Mouse (Mus musculus): ENCODE data around the gene Cfl2. TPM values are rescaled to one million over a fixed set of nuclear protein-coding genes. Genes with fewer than 3 reads are reported as not detected.

Cfl2 gene
- 14.7 and 15.5 TPM in 2 replicates for polyA plus RNA-seq (2012; rRNA removed)

GRCm38 (mm10) chr12:54862606-54863535 is at the start of gene Cfl2:
Gene Cfl2, minus strand, starts transcription at chr12:54862877.

Other genes starting within 250 kb of the Cfl2 start
- 77.4 and 86.8 TPM in 2 replicates for gene Sptssa, start 206.3 kb downstream of the Cfl2 start, polyA plus RNA-seq (2012; rRNA removed)
- 7.6 and 7.8 TPM in 2 replicates for gene Eapp, start 167.0 kb downstream of the Cfl2 start, polyA plus RNA-seq (2012; rRNA removed)
- gene Snx6, start 67.2 kb downstream of the Cfl2 start, polyA plus RNA-seq (2012; rRNA removed), result 24.3 and 28.0 TPM in 2 replicates
- not detected in 2 replicates for gene Gm20403, start 123.7 kb upstream of the Cfl2 start, polyA plus RNA-seq (2012; rRNA removed)
- gene Baz1a, start 151.5 kb upstream of the Cfl2 start, polyA plus RNA-seq (2012; rRNA removed), result 11.4 and 13.1 TPM in 2 replicates
- gene 2700097O09Rik, start 217.2 kb upstream of the Cfl2 start, polyA plus RNA-seq (2012; rRNA removed), result 10.7 and 12.2 TPM in 2 replicates
- gene Srp54a, start 217.4 kb upstream of the Cfl2 start, polyA plus RNA-seq (2012; rRNA removed), result 19.7 and 23.8 TPM in 2 replicates

Measured in liver, embryonic 18 days (tissue).